Mouse (Mus musculus): ENCODE data around the gene Ptpn4.

GRCm38 (mm10) chr1:119818704-119819103 lies 18.7 kb downstream of the Ptpn4 start:
- TF ChIP-seq POLR2A (IDR thresholded peaks at IDR 0.05; ENCODE audit: insufficient read length, low read depth) (no peak), CEBPB (IDR thresholded peaks at IDR 0.05; ENCODE audit: insufficient read depth, poor library complexity, severe bottlenecking) (no peak), USF1 (IDR thresholded peaks at IDR 0.05; ENCODE audit: low read depth) (no peak), MYOG (IDR thresholded peaks at IDR 0.05; ENCODE audit: control insufficient read depth in 1 of 3, insufficient read depth in 1 of 3, insufficient read length in 2 of 3, low read depth in 2 of 3) (no peak), TCF3 (IDR thresholded peaks at IDR 0.05; ENCODE audit: insufficient read length, low read depth) (no peak)

Data from myocyte (in vitro differentiated cells).